Mouse (Mus musculus) liver, adult 2 months (tissue): ENCODE data around the gene Mbnl2.

ENCODE experiments used
- CTCF ChIP-seq: fragments of 200-500 bp; IDR thresholded peaks from 2 replicates; pipeline ENCODE4 v1.5.1; 2011; ENCODE audit warnings: low read depth, low read length, control low read depth
- POLR2A ChIP-seq: fragments of 200-500 bp; IDR thresholded peaks from 2 replicates; pipeline ENCODE4 v1.6.1; 2011; ENCODE audit warnings: low read length, control low read depth; ENCODE audit not compliant: insufficient read depth; ENCODE audit errors: extremely low read depth

DNA sequence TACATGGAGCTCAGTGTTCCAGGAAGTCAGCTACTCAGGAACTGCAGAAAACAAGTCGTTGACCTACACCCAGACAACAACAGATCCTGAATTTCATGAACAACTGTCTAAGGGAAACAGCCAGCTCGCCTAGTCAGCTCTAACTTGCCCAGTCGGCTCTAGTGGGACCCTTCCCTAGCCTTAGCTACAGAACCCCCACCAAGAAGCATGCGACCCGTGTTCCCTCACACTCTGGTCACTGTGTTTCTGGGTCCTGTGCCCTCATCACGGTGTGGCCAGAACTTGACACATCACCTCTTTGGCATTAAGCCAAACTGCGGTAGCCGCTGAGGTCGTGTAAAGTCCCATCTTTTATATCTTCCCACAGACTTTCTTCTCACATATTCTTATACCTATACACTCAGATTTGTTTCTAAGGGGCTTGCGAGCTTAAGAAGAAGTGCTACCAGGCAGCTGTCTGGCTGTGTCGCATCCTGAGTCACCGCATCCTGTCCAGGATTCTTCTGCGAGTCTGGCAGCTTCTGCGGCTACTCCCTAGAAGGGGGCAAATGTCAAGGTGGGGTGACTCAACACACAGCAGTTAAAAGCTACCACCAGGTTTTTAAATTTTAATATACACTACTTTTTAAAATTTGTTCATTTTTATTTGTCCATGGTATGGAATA is 193.8 kb downstream of the Mbnl2 start:
- no peak for TF ChIP-seq CTCF
- no peak for TF ChIP-seq POLR2A
